Mouse (Mus musculus) ES-E14 (cell line): ENCODE results near the gene Efna1. TPM values are rescaled to one million over a fixed set of nuclear protein-coding genes. Genes with fewer than 3 reads are reported as not detected.
A peak's percentile ranks its signal among the peaks of the same experiment; 100 is the strongest.

Experiments used
- DNase-seq: peaks from one replicate; pipeline ENCODE4 v3.0.0-alpha.2; 2013; ENCODE audit warnings: low read depth, low spot score
- H3K27ac ChIP-seq: 2 replicates; pipeline ENCODE4 v1.5.1; 2012; ENCODE audit warnings: low read depth, mild to moderate bottlenecking, low read length, moderate library complexity, mixed read lengths; ENCODE audit not compliant: poor library complexity, insufficient read depth, severe bottlenecking
- H3K36me3 ChIP-seq: 2 replicates; pipeline ENCODE4 v1.6.1; 2012; ENCODE audit warnings: mild to moderate bottlenecking, low read length, moderate library complexity, mixed read lengths; ENCODE audit not compliant: control insufficient read depth, poor library complexity, insufficient read depth, severe bottlenecking
- H3K4me1 ChIP-seq, 2 experiments: fragments of 150-350 bp in 1 of 2; sonication (generic) in 1 of 2; 2 replicates each; pipeline ENCODE4 v1.6.1; 2012; ENCODE audit warnings: low read length in 2 of 2, mild to moderate bottlenecking in 1 of 2, mixed read lengths in 1 of 2; ENCODE audit not compliant: control insufficient read depth in 2 of 2, insufficient read depth in 2 of 2, poor library complexity in 1 of 2
- H3K4me3 ChIP-seq, 2 experiments: fragments of 150-350 bp in 1 of 2; sonication (generic) in 1 of 2; 2 replicates each; pipeline ENCODE4 v1.5.1; 2012; ENCODE audit warnings: low read length in 2 of 2, low read depth in 1 of 2, mild to moderate bottlenecking in 1 of 2, mixed read lengths in 1 of 2; ENCODE audit not compliant: insufficient read depth in 1 of 2, poor library complexity in 1 of 2, severe bottlenecking in 1 of 2
- H3K9ac ChIP-seq: 2 replicates; pipeline ENCODE4 v1.6.1; 2012; ENCODE audit warnings: low read depth, mild to moderate bottlenecking, low read length, mixed read lengths; ENCODE audit not compliant: poor library complexity, insufficient read depth, severe bottlenecking
- H3K9me3 ChIP-seq: fragments of 150-350 bp; sonication (generic); 2 replicates; pipeline ENCODE4 v1.6.1; 2012; ENCODE audit warnings: low read depth, mild to moderate bottlenecking, low read length; ENCODE audit not compliant: control insufficient read depth, insufficient read depth
- CHD2 ChIP-seq: IDR thresholded peaks from 2 replicates; pipeline ENCODE4 v1.6.1; 2014; ENCODE audit warnings: mild to moderate bottlenecking, low read depth, low read length, inconsistent platforms
- HCFC1 ChIP-seq: IDR thresholded peaks from 2 replicates; pipeline ENCODE4 v1.6.1; 2012; ENCODE audit warnings: low read length, inconsistent platforms, borderline replicate concordance; ENCODE audit not compliant: insufficient read depth
- MAFK ChIP-seq: IDR thresholded peaks from 2 replicates; pipeline ENCODE4 v1.6.1; 2014; ENCODE audit warnings: mild to moderate bottlenecking, low read depth, low read length, inconsistent platforms; ENCODE audit not compliant: insufficient read depth
- ZC3H11A ChIP-seq: IDR thresholded peaks from 2 replicates; pipeline ENCODE4 v1.6.1; 2012; ENCODE audit warnings: low read depth, mild to moderate bottlenecking, inconsistent platforms, low read length, borderline replicate concordance
- ZNF384 ChIP-seq: IDR thresholded peaks from 2 replicates; pipeline ENCODE4 v1.6.1; 2012; ENCODE audit warnings: low read depth, low read length, inconsistent platforms
- in situ Hi-C, 2 experiments: fragments of 600-800 bp; cut with MboI; formaldehyde crosslinking; loops; one replicate each; pipeline ENCODE4 v1.15.1; 2025; ENCODE audit warnings: low sequenced_read_pairs in 2 of 2, inconsistent platforms in 1 of 2; ENCODE audit not compliant: unreplicated experiment in 2 of 2
- total RNA-seq: library from RNA; depleted of rRNA; stranded (reverse); fragments of 300-350 nt; gene quantifications from 2 replicates; pipeline ENCODE4 v1.2.3, GENCODE M21; 2012

Efna1 gene
- total RNA-seq, 1 experiment: 2.1 TPM

- no peak for DNase-seq
Measured at GRCm38 (mm10) chr3:89317246-89317645, 36.3 kb upstream of the Efna1 start.

GRCm38 (mm10) chr3:89316833-89317232 lies 35.9 kb upstream of the Efna1 start:
- Histone ChIP-seq H3K9me3 (no peaks in the 10 kb centered on the region), H3K4me1 (peaks cover 0 to 22% of the 10 kb centered on the region in 2 experiments; a peak in 2 of 4 replicates), H3K36me3 (no peaks in the 10 kb centered on the region), H3K4me3 (no peak overlapping the region), H3K9ac (no peak overlapping the region; the same call in 1 of the 2 replicates), H3K27ac (no peak overlapping the region)
- peak; percentile 96 for DNase-seq
- in situ Hi-C loops: no loop called here
- TF ChIP-seq MAFK (no peak), ZC3H11A (peak; percentile 66; the same call in 1 of the 2 replicates)

More at GRCm38 (mm10) chr3:89317246-89317645, 36.3 kb upstream of the Efna1 start:
- no peak overlapping the region for H3K4me3 ChIP-seq
- H3K36me3 ChIP-seq: no peaks in the 10 kb centered on the region
- TF ChIP-seq CHD2: no peak
- TF ChIP-seq MAFK: no peak
- no peak for TF ChIP-seq ZC3H11A
- TF ChIP-seq ZNF384: no peak
- TF ChIP-seq HCFC1: no peak
- H3K27ac ChIP-seq: no peak overlapping the region
- H3K9me3 ChIP-seq: no peaks in the 10 kb centered on the region
- peaks cover 0 to 22% of the 10 kb centered on the region in 2 experiments; a peak in 2 of 4 replicates for H3K4me1 ChIP-seq
- in situ Hi-C loops: no loop called here
- no peak overlapping the region; the same call in 1 of the 2 replicates for H3K9ac ChIP-seq

GRCm38 (mm10) chr3:89315930-89316831 lies 35.2 kb upstream of the Efna1 start:
- no peak overlapping the region; the same call in 1 of the 2 replicates for H3K27ac ChIP-seq
- H3K9ac ChIP-seq: peak overlapping the region; percentile 9; the same call in 1 of the 2 replicates
- H3K36me3 ChIP-seq: no peaks in the 10 kb centered on the region
- peak overlapping the region; percentile 21 to 40 for H3K4me3 ChIP-seq
- H3K9me3 ChIP-seq: no peaks in the 10 kb centered on the region
- peaks cover 0 to 22% of the 10 kb centered on the region in 2 experiments; a peak in 2 of 4 replicates for H3K4me1 ChIP-seq
- DNase-seq: no peak
- in situ Hi-C loops: no loop called here
- TF ChIP-seq CHD2: no peak
- TF ChIP-seq HCFC1: no peak
- TF ChIP-seq ZC3H11A: no peak
- TF ChIP-seq ZNF384: no peak
- TF ChIP-seq MAFK: no peak

GRCm38 (mm10) chr3:89315195-89315929 lies 34.4 kb upstream of the Efna1 start:
- Histone ChIP-seq H3K9ac (peak overlapping the region; percentile 49; the same call in 1 of the 2 replicates), H3K9me3 (no peaks in the 10 kb centered on the region), H3K4me1 (peaks cover 0 to 22% of the 10 kb centered on the region in 2 experiments; a peak in 2 of 4 replicates), H3K36me3 (no peaks in the 10 kb centered on the region), H3K4me3 (peak overlapping the region; percentile 50 to 66), H3K27ac (0 out of 2 replicates have a peak overlapping the region, but pooled peaks have one; percentile 7)
- no peak for DNase-seq
- in situ Hi-C loops: no loop called here
- TF ChIP-seq CHD2 (no peak), HCFC1 (0 out of 2 replicates have a peak, but pooled peaks have one; percentile 38)
